In the genomic region with DNA sequence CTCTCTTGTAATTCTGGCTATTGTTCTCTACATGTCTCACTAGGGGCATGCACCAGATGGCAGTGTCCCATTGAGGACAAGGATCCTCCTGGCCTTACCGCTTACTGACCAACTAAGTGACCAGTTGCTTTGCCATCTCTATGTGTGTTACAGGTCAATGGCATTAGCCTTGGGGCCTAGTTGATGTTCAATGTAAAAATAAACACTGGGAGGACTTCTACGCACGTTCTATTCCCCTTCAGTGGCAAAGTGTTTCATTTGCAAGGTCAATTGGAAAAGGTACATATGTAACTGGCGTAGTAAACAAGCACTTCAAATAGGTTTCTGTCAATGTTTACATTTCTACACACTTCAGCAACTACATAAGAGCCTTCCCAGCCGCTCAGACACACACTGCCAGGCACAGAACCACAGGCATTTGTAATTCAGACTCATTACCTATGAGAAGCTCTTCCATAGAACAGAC, we compare ENCODE assay signal across 9 mouse cellular contexts.
DNase-seq lines count a peak whose midpoint lies in the region; ATAC-seq lines count a peak whose summit lies in the region.
"Had no signal": no experiment of that assay in that cellular context is flagged by ENCODE, and none has a peak within 500 bp of the region (broad histone marks: within the 10 kb centered on the region; RNA-seq: fewer than 3 reads in every experiment).

No protein-coding gene starts in this region.

- H3K4me3 ChIP-seq in kidney, embryonic 16.5 days (ENCODE audit: low read length), result no peak overlapping the region
- H3K4me3 ChIP-seq: heart, embryonic 13.5 days had no signal

- H3K9ac ChIP-seq in kidney, embryonic 16.5 days (replicated peaks; ENCODE audit: low read length), result no peak overlapping the region
- H3K9ac ChIP-seq: heart, embryonic 13.5 days had no signal

- H3K27ac ChIP-seq in kidney, embryonic 16.5 days (ENCODE audit: low read length), result peak overlapping the region; percentile 82; the same call in 1 of the 2 replicates
- H3K27ac ChIP-seq: heart, embryonic 13.5 days had no signal

- no peaks in the 10 kb centered on the region for H3K9me3 ChIP-seq in kidney, embryonic 16.5 days (ENCODE audit: low read length)
- H3K9me3 ChIP-seq: heart, embryonic 13.5 days had no signal

- no peaks in the 10 kb centered on the region for H3K4me1 ChIP-seq in kidney, embryonic 16.5 days (ENCODE audit: insufficient read depth, low read length)

- intact Hi-C loops in left cerebral cortex, postnatal 4 days (cut with DNase I), result no loop called here
- intact Hi-C loops in left cerebral cortex, postnatal 25 days (cut with DNase I), result no loop called here

- H3K27me3 ChIP-seq in kidney, embryonic 16.5 days (ENCODE audit: insufficient read depth, low read length), result no peaks in the 10 kb centered on the region
- H3K27me3 ChIP-seq: heart, embryonic 13.5 days had no signal

- DNase-seq in left cerebral cortex, postnatal 4 days, result peak; percentile 8
- DNase-seq in left cerebral cortex, postnatal 25 days (ENCODE audit: low spot score in 2 of 2), result no peak
- DNase-seq in embryo, embryonic 10.5 days (ENCODE audit: low spot score), result peak; percentile 26
- DNase-seq in retina, postnatal 1 day, result peak; percentile 13
- no peak for DNase-seq in spleen, postnatal 14 days (ENCODE audit: low spot score in 2 of 2)
- DNase-seq in left cerebral cortex, adult 8-10 months (ENCODE audit: low spot score in 2 of 2), result no peak
- DNase-seq in ovary, postnatal 36 days (ENCODE audit: low spot score), result no peak

- H3K4me2 ChIP-seq in kidney, embryonic 16.5 days (replicated peaks; ENCODE audit: low read depth, low read length), result no peak overlapping the region
- H3K4me2 ChIP-seq: heart, embryonic 13.5 days had no signal

- peak; percentile 94 for ATAC-seq in kidney, embryonic 16.5 days (ENCODE audit: low FRiP score, low TSS enrichment)

- no peaks in the 10 kb centered on the region for H3K36me3 ChIP-seq in kidney, embryonic 16.5 days (ENCODE audit: insufficient read depth, low read length)
- H3K36me3 ChIP-seq: heart, embryonic 13.5 days had no signal

- WGBS in kidney, embryonic 16.5 days, result 48% methylated on average over 5 of the region's 5 CpGs

Comparison
In these comparisons a context has a peak if more than half of its experiments do, and no peak if none do; other contexts are left out.
1. DNase-seq: peak in left cerebral cortex, postnatal 4 days (single experiment), embryo, embryonic 10.5 days (single experiment) and retina, postnatal 1 day (single experiment); none in left cerebral cortex, postnatal 25 days (0 of 2), spleen, postnatal 14 days (0 of 2), left cerebral cortex, adult 8-10 months (0 of 2) and ovary, postnatal 36 days (single experiment).